Mouse (Mus musculus): Measurements from ENCODE around the gene Nr0b2.
"Not testable (repeated sequence)": the region's sequence is repeated elsewhere in the genome, so short reads cannot be mapped to it uniquely, and the experiment has no call there.

Gene Nr0b2

GRCm38 (mm10) chr4:133552768-133553447 is at the start of gene Nr0b2:
Gene Nr0b2 (plus strand): TSS chr4:133553376.
- no peak for DNase-seq (ENCODE audit: low spot score in 2 of 2)

GRCm38 (mm10) chr4:133504300-133504699 is 48.9 kb upstream of the Nr0b2 start:
- no peak for DNase-seq (ENCODE audit: low spot score in 2 of 2)

- DNase-seq (ENCODE audit: low spot score in 2 of 2) = no peak
Measured at GRCm38 (mm10) chr4:133504755-133505485, 48.3 kb upstream of the Nr0b2 start.

DNA sequence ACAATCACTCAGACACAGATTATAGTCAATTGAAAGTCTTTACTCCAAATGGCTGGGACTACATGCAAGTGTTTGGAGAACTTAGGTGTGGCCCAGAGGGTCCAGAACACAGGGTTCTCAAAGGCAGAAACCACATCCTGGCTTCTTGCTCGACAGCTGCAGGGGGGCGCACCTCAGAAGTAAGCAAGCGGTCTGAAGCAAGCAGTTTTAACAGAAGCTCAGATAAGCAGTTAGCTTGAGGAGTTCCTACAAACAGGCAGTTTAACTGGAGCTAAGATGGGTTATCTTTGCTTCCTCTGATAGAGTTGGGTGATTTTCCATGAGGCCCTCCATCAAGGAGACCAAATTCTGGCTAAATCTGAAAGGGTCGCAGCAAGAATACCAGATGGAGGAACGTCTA is 46.6 kb upstream of the Nr0b2 start:
- DNase-seq (ENCODE audit: low spot score in 2 of 2) = no peak

DNA sequence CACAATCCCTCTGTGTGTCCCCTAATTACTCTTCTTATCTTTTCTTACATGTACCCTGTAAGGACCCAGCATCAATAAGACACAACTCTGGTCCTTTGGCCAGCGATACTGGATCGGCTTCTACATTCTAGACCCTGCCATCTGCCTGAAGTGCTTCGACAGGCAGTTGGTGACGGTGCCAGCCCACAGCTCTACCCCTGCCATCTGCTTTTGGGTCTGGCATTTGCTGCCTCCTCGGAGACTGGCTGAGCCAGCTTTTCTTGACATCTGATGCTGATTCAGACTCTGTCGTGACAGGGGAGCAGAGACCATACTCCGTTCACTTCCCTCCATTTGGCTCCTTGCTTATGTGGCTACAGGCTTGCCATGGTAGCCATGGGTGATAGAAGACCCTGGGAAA is 44.2 kb upstream of the Nr0b2 start:
- DNase-seq (ENCODE audit: low spot score in 2 of 2) = no peak

- no peak for DNase-seq (ENCODE audit: low spot score in 2 of 2)
Measured at GRCm38 (mm10) chr4:133511050-133511449, 42.1 kb upstream of the Nr0b2 start.

DNA sequence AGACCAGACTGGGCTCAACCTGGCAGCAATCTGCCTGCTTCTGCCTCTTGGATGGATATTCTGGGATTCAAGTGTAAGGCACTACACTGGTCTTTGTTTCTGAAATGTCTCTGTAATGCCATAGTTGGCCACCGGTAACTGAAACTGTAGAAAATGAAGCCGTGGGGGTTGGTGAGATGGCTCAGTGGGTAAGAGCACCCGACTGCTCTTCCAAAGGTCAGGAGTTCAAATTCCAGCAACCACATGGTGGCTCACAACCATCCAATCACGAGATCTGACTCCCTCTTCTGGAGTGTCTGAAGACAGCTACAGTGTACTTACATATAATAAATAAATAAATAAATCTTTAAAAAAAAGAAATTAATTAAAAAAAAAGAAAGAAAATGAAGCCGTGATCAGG is 40.7 kb upstream of the Nr0b2 start:
- DNase-seq (ENCODE audit: low spot score in 2 of 2) = not testable (repeated sequence)

DNA sequence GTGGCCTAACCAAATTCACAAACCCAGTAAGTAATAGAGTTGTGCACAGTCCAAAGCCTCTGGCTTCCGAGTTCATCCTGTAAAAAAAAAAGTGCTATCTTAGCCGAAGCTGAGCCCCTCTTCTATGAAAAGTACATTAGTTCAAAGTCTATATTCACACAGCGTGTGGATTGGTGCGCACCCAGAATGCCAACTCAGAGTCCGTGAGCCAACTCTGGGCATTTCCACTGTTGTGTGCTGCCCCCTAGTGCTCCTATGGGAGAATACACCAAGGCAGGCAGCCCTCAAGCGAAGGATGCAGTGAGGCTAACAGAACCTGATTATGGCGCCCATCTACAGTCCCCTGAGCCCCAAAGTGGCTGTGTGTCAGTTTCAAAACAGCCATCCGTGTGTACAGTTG is 40.2 kb upstream of the Nr0b2 start:
- DNase-seq (ENCODE audit: low spot score in 2 of 2) = peak; percentile 71 to 74

GRCm38 (mm10) chr4:133518601-133519368 is 34.4 kb upstream of the Nr0b2 start, which contains the start of gene Kdf1:
Gene Kdf1 (plus strand): TSS chr4:133518963.
- no peak for DNase-seq (ENCODE audit: low spot score in 2 of 2)

GRCm38 (mm10) chr4:133519369-133519665 is 33.9 kb upstream of the Nr0b2 start:
- no peak for DNase-seq (ENCODE audit: low spot score in 2 of 2)

DNA sequence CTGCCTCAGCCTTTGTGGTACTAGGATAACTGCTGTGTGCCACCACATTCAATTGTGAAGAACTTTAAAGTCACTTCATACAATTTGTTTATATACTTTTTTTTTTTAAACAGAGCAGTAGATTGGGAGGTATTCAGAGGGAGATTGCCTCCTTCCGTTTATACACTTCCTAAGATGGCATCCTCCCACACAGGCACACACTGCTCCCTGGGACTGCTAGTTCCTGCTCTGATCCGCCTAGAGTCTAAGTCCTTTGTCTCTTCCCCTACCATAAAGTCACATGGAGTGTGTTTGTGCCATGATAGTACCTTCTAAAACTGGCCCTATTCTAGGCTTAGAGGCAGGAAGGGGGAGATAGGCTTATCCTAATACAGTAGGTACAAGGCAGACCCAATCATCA is 31.7 kb upstream of the Nr0b2 start:
- no peak for DNase-seq (ENCODE audit: low spot score in 2 of 2)

GRCm38 (mm10) chr4:133527788-133528187 is 25.4 kb upstream of the Nr0b2 start:
- DNase-seq (ENCODE audit: low spot score in 2 of 2) = no peak

DNA sequence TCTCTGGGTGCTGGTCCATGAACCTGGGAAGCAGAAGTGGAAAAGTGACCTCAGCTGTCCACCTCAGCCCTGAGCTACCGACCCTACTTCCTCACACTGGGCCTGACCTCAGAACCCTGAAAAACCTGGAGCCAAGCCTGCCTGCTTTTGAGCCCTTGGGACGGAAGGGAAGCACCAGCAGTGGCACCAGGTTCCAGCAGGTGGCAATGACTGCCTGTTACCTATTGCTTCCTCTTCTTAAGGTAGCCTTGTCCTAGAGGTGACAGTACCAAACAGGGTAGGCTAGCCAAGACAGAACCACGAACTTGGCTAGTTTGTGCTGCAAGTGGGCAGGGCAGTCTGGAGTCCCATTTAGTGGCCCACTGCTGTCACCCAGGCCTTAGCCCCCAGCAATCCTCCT is 20.4 kb upstream of the Nr0b2 start:
- no peak for DNase-seq (ENCODE audit: low spot score in 2 of 2)

GRCm38 (mm10) chr4:133536081-133536480 is 17.1 kb upstream of the Nr0b2 start:
- no peak for DNase-seq (ENCODE audit: low spot score in 2 of 2)

DNA sequence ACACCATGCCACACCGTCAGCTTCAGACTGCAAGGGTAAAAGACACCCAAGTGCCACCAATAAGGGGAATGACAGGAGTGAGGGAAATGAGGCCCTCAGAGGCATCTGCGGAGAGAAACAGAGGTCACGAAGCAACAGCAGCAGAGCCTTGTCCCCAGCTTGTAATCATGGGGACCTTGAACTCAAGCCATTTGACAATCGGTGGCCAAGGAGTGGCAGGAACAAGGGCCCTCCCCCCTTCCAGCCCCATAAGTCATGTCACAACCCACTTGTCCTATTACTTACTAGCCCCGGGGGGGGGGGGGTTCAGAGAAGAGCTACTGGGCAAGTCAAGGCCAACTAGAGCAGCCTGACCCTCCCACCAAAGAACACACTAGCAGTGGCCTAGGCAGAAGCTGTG is 16.5 kb upstream of the Nr0b2 start:
- DNase-seq (ENCODE audit: low spot score in 2 of 2) = no peak

DNA sequence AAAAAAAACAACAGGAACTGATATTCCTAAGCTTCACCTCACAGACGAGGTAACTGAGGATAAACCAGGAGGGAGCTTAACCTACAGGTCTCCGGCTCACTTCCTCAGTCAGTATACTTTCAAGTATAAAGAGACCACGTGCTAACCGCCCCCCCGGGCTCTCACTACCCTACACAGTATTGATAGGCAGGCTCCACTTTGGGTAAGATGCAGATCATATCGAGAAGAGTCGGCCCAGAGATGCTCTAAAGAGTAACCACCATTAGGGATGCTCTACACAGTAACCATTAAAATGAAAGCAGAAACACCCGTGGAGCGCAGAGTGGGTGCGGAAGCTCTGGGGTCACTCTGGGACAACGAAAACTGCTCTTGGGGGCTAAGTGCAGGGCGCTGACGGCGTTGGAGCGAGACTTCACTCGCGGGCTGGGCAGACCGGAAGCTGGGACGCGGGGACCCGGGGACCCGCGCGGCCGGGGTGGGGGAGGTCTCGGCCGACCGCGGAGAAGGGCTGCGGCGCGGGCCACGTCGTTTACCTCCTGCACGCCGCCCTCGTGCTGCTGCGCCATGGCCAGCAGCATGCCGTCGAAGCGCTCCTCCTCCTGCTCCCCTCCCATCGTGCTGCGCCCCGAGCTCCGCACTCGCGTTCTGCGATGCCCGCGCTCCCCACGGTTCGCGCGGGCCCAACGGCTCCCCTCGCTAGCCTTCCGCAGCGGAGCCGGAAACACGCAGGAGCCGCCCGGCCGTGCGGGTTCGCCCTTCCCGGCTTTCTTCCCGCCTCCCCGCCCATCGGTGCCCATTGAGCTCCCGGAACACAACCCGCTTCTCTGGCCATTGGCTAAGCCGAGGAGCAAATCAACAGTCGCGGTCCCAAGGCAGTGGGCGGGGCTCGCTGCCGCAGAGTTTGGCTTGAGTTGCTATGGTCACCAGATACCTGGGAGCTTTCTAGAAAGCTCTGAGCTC is 7.6 kb upstream of the Nr0b2 start, which contains the start of gene Nudc:
Gene Nudc, minus strand, starts transcription at position 725 of the 960 bp plus-strand sequence.
- peak; percentile 92 to 93 for DNase-seq (ENCODE audit: low spot score in 2 of 2)

- DNase-seq (ENCODE audit: low spot score in 2 of 2) = no peak
Measured at GRCm38 (mm10) chr4:133552029-133552428, 1.1 kb upstream of the Nr0b2 start.

- no peak for DNase-seq (ENCODE audit: low spot score in 2 of 2)
Measured at GRCm38 (mm10) chr4:133553448-133554330, 513 bp downstream of the Nr0b2 start.

GRCm38 (mm10) chr4:133557041-133557717 is 4.0 kb downstream of the Nr0b2 start:
- no peak for DNase-seq (ENCODE audit: low spot score in 2 of 2)

DNA sequence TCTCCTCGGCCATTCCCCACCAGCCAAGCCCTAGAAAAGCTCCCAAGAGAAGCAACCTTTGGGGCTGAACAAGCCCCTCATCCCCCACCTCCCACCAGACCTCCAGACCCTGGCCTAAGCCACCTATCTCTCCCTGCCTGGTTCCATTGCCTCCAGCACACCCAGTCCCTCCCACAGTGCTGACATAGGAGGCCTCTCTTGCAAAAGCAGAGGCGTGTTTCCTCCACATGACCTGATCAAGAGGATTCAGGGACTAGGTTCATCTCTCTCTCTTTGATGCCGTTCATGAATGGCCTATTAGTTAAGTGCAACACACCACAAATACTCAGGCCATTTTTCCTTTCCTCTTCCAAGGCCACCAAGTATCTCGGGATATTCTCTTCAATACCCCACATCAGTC is 6.7 kb downstream of the Nr0b2 start:
- DNase-seq (ENCODE audit: low spot score in 2 of 2) = no peak

All from natural killer cell, adult 2 months (primary cell).